29 mouse cellular contexts compared by ENCODE assay signal in the genomic region with DNA sequence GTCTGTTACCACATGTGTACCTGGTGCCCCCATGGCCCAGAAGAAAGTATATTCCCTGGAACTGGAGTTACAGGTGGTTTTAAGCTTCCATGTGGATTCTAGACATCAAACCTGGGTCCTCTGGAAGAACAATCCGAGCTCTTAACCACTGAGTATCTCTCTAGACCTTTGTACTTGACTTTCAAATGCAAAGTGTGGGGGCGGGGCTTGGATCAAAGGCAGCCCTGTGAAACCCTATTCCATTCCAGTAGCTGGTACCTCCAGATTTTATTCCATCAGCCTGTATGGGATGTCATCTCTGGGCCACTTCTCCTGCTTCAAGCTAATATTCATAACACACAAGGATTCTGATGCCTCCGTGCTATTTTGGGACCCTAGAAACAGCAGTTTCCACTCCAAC. TPM values are rescaled to one million over a fixed set of nuclear protein-coding genes. Genes with fewer than 3 reads are reported as not detected.
A peak's percentile ranks its signal among the peaks of the same experiment; 100 is the strongest.
DNase-seq lines count a peak whose midpoint lies in the region; ATAC-seq and TF ChIP-seq lines count a peak whose summit lies in the region.
"Had no signal": no experiment of that assay in that cellular context is flagged by ENCODE, and none has a peak within 500 bp of the region (broad histone marks: within the 10 kb centered on the region; RNA-seq: fewer than 3 reads in every experiment).

No protein-coding gene starts in this region.

- H3K4me3 ChIP-seq in kidney, embryonic 16.5 days (ENCODE audit: low read length) = no peak overlapping the region
- H3K4me3 ChIP-seq in liver, postnatal 0 days (ENCODE audit: low read depth, low read length) = no peak overlapping the region
- H3K4me3 ChIP-seq: embryonic facial prominence, embryonic 15.5 days; forebrain, embryonic 10.5 days; heart, embryonic 13.5 days; limb, embryonic 15.5 days; midbrain, embryonic 13.5 days had no signal

- no peak overlapping the region for H3K9ac ChIP-seq in kidney, embryonic 16.5 days (replicated peaks; ENCODE audit: low read length)
- no peak overlapping the region for H3K9ac ChIP-seq in liver, postnatal 0 days (replicated peaks)
- H3K9ac ChIP-seq: embryonic facial prominence, embryonic 15.5 days; forebrain, postnatal 0 days; heart, embryonic 13.5 days; limb, embryonic 15.5 days; midbrain, embryonic 13.5 days had no signal

- WGBS in kidney, embryonic 16.5 days = 37% methylated on average over 3 of the region's 3 CpGs
- WGBS in liver, postnatal 0 days (ENCODE audit: insufficient replicate concordance) = 36% methylated on average over 3 of the region's 3 CpGs

- ATAC-seq in kidney, embryonic 16.5 days (ENCODE audit: low FRiP score, low TSS enrichment) = no peak
- 0 out of 2 replicates have a peak, but pooled peaks have one; percentile 43 for ATAC-seq in liver, postnatal 0 days
- ATAC-seq: CD4-positive, CD25-positive, alpha-beta regulatory T cell, adult 4 months; forebrain, postnatal 0 days; hindbrain, embryonic 16.5 days; lung, postnatal 0 days; midbrain, embryonic 13.5 days had no signal

- DNase-seq in kidney, adult 18-20 months = peak; percentile 40
- peak; percentile 49 for DNase-seq in thymus, postnatal 14 days
- no peak for DNase-seq in thymus, postnatal 25 days
- peak; percentile 37 for DNase-seq in kidney, postnatal 14 days
- DNase-seq in liver, postnatal 0 days = peak; percentile 66
- no peak for DNase-seq in left cerebral cortex, postnatal 25 days (ENCODE audit: low spot score in 2 of 2)
- DNase-seq in heart, postnatal 36 days = no peak
- DNase-seq: cerebellum, adult 2 months; cerebellum, postnatal 36 days; forebrain, postnatal 0 days; heart, adult 11 months; thymus, adult 18-20 months had no signal

- no peak overlapping the region for H3K4me2 ChIP-seq in kidney, embryonic 16.5 days (replicated peaks; ENCODE audit: low read depth, low read length)
- no peak overlapping the region for H3K4me2 ChIP-seq in liver, postnatal 0 days (ENCODE audit: low read depth, low read length)
- H3K4me2 ChIP-seq: embryonic facial prominence, embryonic 15.5 days; heart, embryonic 13.5 days; limb, embryonic 15.5 days; midbrain, embryonic 13.5 days had no signal

- TF ChIP-seq CTCF in liver, postnatal 0 days (IDR thresholded peaks at IDR 0.05; ENCODE audit: low read depth) = no peak

- no peak for TF ChIP-seq EP300 in liver, postnatal 0 days (IDR thresholded peaks at IDR 0.05; ENCODE audit: low read depth)

- H3K27ac ChIP-seq in kidney, embryonic 16.5 days (ENCODE audit: low read length) = no peak overlapping the region
- no peak overlapping the region for H3K27ac ChIP-seq in liver, postnatal 0 days (ENCODE audit: low read depth)
- H3K27ac ChIP-seq: embryonic facial prominence, embryonic 15.5 days; forebrain, embryonic 10.5 days; heart, embryonic 13.5 days; limb, embryonic 15.5 days; midbrain, embryonic 13.5 days had no signal

- intact Hi-C loops in left cerebral cortex, postnatal 25 days (cut with DNase I) = no loop called here
- intact Hi-C loops in heart, postnatal 36 days (cut with DNase I) = no loop called here

- no peaks in the 10 kb centered on the region for H3K27me3 ChIP-seq in kidney, embryonic 16.5 days (ENCODE audit: insufficient read depth, low read length)
- no peaks in the 10 kb centered on the region for H3K27me3 ChIP-seq in liver, postnatal 0 days (ENCODE audit: insufficient read depth, low read length)
- H3K27me3 ChIP-seq: embryonic facial prominence, embryonic 15.5 days; heart, embryonic 13.5 days; limb, embryonic 15.5 days; midbrain, embryonic 13.5 days had no signal

- H3K36me3 ChIP-seq in kidney, embryonic 16.5 days (ENCODE audit: insufficient read depth, low read length) = no peaks in the 10 kb centered on the region
- no peaks in the 10 kb centered on the region for H3K36me3 ChIP-seq in liver, postnatal 0 days (replicated peaks; ENCODE audit: insufficient read depth, low read length)
- H3K36me3 ChIP-seq: embryonic facial prominence, embryonic 15.5 days; forebrain, embryonic 10.5 days; limb, embryonic 15.5 days; midbrain, embryonic 13.5 days had no signal

- H3K9me3 ChIP-seq in kidney, embryonic 16.5 days (ENCODE audit: low read length) = no peaks in the 10 kb centered on the region
- H3K9me3 ChIP-seq in liver, postnatal 0 days (ENCODE audit: low read length) = no peaks in the 10 kb centered on the region
- H3K9me3 ChIP-seq: embryonic facial prominence, embryonic 15.5 days; forebrain, embryonic 10.5 days; limb, embryonic 15.5 days; midbrain, embryonic 13.5 days had no signal

- H3K4me1 ChIP-seq in kidney, embryonic 16.5 days (ENCODE audit: insufficient read depth, low read length) = no peaks in the 10 kb centered on the region
- peaks cover 14% of the 10 kb centered on the region for H3K4me1 ChIP-seq in liver, postnatal 0 days (ENCODE audit: insufficient read depth)
- H3K4me1 ChIP-seq: embryonic facial prominence, embryonic 15.5 days; limb, embryonic 15.5 days; midbrain, embryonic 13.5 days had no signal

RNA-seq across cellular contexts. Expression of a gene that starts 8.2 kb away (rescaled TPM):
- polyA plus RNA-seq in kidney, embryonic 16.5 days (2015; fragmentation: Nextera tagmentation; extraction: Ambion mirVana) = 2.2 and 2.5 TPM in 2 replicates
- 0.08 and 0.15 TPM in 2 replicates for polyA plus RNA-seq in liver, postnatal 0 days (2015; fragmentation: Nextera tagmentation; extraction: Ambion mirVana)
- total RNA-seq in left cerebral cortex, postnatal 25 days (2021) = 1 to 10 TPM; 7.1 to 7.6 TPM
- total RNA-seq in heart, postnatal 36 days (2021) = 1 to 10 TPM; 1.2 to 1.4 TPM

RNA-seq across cellular contexts. Expression of a gene that starts 9.3 kb away (rescaled TPM):
- polyA plus RNA-seq in kidney, embryonic 16.5 days (2015; fragmentation: Nextera tagmentation; extraction: Ambion mirVana) = not detected in 2 replicates
- not detected in 2 replicates for polyA plus RNA-seq in liver, postnatal 0 days (2015; fragmentation: Nextera tagmentation; extraction: Ambion mirVana)
- total RNA-seq in left cerebral cortex, postnatal 25 days (2021) = not detected
- not detected for total RNA-seq in heart, postnatal 36 days (2021)
- total RNA-seq: forebrain, postnatal 0 days; heart, postnatal 25 days; layer of hippocampus, adult 18-20 months; layer of hippocampus, postnatal 25 days; left cerebral cortex, postnatal 36 days; megakaryocyte progenitor cell, adult 5-6 weeks; MEL had no signal
- polyA plus RNA-seq: CD4-positive, CD25-positive, alpha-beta regulatory T cell, adult 4 months; cerebellum, adult 2 months; embryonic facial prominence, embryonic 15.5 days; forebrain, embryonic 10.5 days; forebrain, postnatal 0 days; heart, embryonic 13.5 days; hindbrain, embryonic 16.5 days; limb, embryonic 15.5 days; lung, postnatal 0 days; midbrain, embryonic 13.5 days; neural tube, embryonic 14.5 days; small intestine, adult 2 months had no signal

RNA-seq across cellular contexts. Expression of a gene that starts 19.4 kb away (rescaled TPM):
- 42.1 and 47.1 TPM in 2 replicates for polyA plus RNA-seq in kidney, embryonic 16.5 days (2015; fragmentation: Nextera tagmentation; extraction: Ambion mirVana)
- 1.4 and 1.6 TPM in 2 replicates for polyA plus RNA-seq in liver, postnatal 0 days (2015; fragmentation: Nextera tagmentation; extraction: Ambion mirVana)
- total RNA-seq in left cerebral cortex, postnatal 25 days (2021) = 10 to 100 TPM; 28.7 to 36.8 TPM
- total RNA-seq in heart, postnatal 36 days (2021) = 10 to 100 TPM; 19.6 to 26.1 TPM

RNA-seq across cellular contexts. Expression of a gene that starts 46.5 kb away (rescaled TPM):
- 11.7 and 13.3 TPM in 2 replicates for polyA plus RNA-seq in kidney, embryonic 16.5 days (2015; fragmentation: Nextera tagmentation; extraction: Ambion mirVana)
- polyA plus RNA-seq in liver, postnatal 0 days (2015; fragmentation: Nextera tagmentation; extraction: Ambion mirVana) = 9.2 and 11.1 TPM in 2 replicates
- 1 to 10 TPM; 4.8 to 6.6 TPM for total RNA-seq in left cerebral cortex, postnatal 25 days (2021)
- total RNA-seq in heart, postnatal 36 days (2021) = 1 to 10 TPM; 4.2 to 4.4 TPM

RNA-seq across cellular contexts. Expression of a gene that starts 46.8 kb away (rescaled TPM):
- 44.5 and 48.8 TPM in 2 replicates for polyA plus RNA-seq in kidney, embryonic 16.5 days (2015; fragmentation: Nextera tagmentation; extraction: Ambion mirVana)
- 11.4 and 12.1 TPM in 2 replicates for polyA plus RNA-seq in liver, postnatal 0 days (2015; fragmentation: Nextera tagmentation; extraction: Ambion mirVana)
- 10 to 100 TPM; 44.1 to 45.9 TPM for total RNA-seq in left cerebral cortex, postnatal 25 days (2021)
- 1 to 10 TPM; 5.6 to 6.2 TPM for total RNA-seq in heart, postnatal 36 days (2021)

Comparison
In these comparisons a context has a peak if more than half of its experiments do, and no peak if none do; other contexts are left out.
1. DNase-seq: peak in kidney, adult 18-20 months (single experiment), thymus, postnatal 14 days (single experiment), kidney, postnatal 14 days (single experiment) and liver, postnatal 0 days (single experiment); none in thymus, postnatal 25 days (single experiment), left cerebral cortex, postnatal 25 days (0 of 2) and heart, postnatal 36 days (0 of 2).